Mouse (Mus musculus) kidney, postnatal 0 days (tissue): Measurements from ENCODE around the gene Zranb3. TPM values are rescaled to one million over a fixed set of nuclear protein-coding genes. Genes with fewer than 3 reads are reported as not detected.

Source experiments
- ATAC-seq: fragments of 200-750 bp; cut with Nextera tagmentation; replicated peaks from 2 replicates; pipeline ENCODE4 v1.8.0; 2017; ENCODE audit warnings: low read depth, moderate number of reproducible peaks, moderate TSS enrichment, moderate library complexity; ENCODE audit not compliant: low FRiP score
- DNase-seq: peaks from one replicate; pipeline ENCODE4 v3.0.0-alpha.2; 2016; ENCODE audit warnings: low spot score
- H3K27ac ChIP-seq: fragments of 300-500 bp; sonication (generic); 2 replicates; pipeline ENCODE4 v1.5.1; 2014; ENCODE audit warnings: mild to moderate bottlenecking
- H3K27me3 ChIP-seq: fragments of 300-500 bp; sonication (generic); 2 replicates; pipeline ENCODE4 v1.6.1; 2014; ENCODE audit warnings: low read length, mixed read lengths; ENCODE audit not compliant: insufficient read depth
- H3K36me3 ChIP-seq: fragments of 300-500 bp; sonication (generic); 2 replicates; pipeline ENCODE4 v1.6.1; 2014; ENCODE audit warnings: low read length, mixed read lengths; ENCODE audit not compliant: insufficient read depth
- H3K4me1 ChIP-seq: fragments of 300-500 bp; sonication (generic); replicated peaks from 2 replicates; pipeline ENCODE4 v1.6.1; 2014; ENCODE audit warnings: antibody characterized with exemption, low read length, mixed read lengths; ENCODE audit not compliant: insufficient read depth
- H3K4me2 ChIP-seq: fragments of 300-500 bp; sonication (generic); 2 replicates; pipeline ENCODE4 v1.6.1; 2014; ENCODE audit warnings: mild to moderate bottlenecking, low read length, moderate library complexity, mixed read lengths
- H3K4me3 ChIP-seq: fragments of 300-500 bp; sonication (generic); replicated peaks from 2 replicates; pipeline ENCODE4 v1.5.1; 2014; ENCODE audit warnings: low read depth, low read length
- H3K9ac ChIP-seq: fragments of 300-500 bp; sonication (generic); 2 replicates; pipeline ENCODE4 v1.6.1; 2014; ENCODE audit warnings: low read depth, low read length
- H3K9me3 ChIP-seq: fragments of 300-500 bp; sonication (generic); replicated peaks from 2 replicates; pipeline ENCODE4 v1.6.1; 2016; ENCODE audit warnings: low read length, inconsistent platforms, mixed read lengths
- CTCF ChIP-seq: IDR thresholded peaks from 2 replicates; pipeline ENCODE4 v1.5.1; 2016; ENCODE audit warnings: antibody characterized with exemption, low read depth, mild to moderate bottlenecking, moderate library complexity
- WGBS: fragments of 180-500 bp; shearing (Covaris S2); extraction: QIAGEN DNeasy Blood & Tissue Kit; methylation state at CpG from one replicate; pipeline ENCODE4 v1.1.7; 2014; 5-methylcytosine and 5-hydroxymethylcytosine counted together
- polyA plus RNA-seq: library from polyadenylated mRNA; unstranded; fragments of >200 nt; fragmentation: Nextera tagmentation; extraction: Ambion mirVana; gene quantifications from 2 replicates; pipeline ENCODE4 v1.2.1, GENCODE M21; 2015

The Zranb3 gene
- polyA plus RNA-seq, 1 experiment from 2014 or later, result 4.1 TPM

DNA sequence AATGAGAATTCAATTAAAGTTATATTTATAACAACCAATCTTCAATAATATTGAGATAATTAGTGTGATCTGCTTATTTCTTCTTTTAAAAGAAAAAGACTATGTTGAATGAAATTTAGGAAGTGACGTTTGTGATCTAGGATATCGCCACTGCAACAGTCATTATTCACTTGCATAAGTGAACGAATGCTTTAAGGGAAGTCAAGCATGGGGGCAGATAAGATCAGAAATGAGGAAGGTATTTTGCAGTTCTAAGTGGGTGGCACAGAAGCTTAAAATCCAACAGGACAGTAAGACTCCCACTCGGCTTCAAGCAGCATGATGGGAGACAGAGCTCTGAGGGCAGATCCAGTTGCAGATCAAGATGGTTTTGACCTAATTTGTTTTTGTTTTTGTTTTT, 58.7 kb downstream of the Zranb3 start:
- DNase-seq (no peak), ATAC-seq (no peak)
- Histone ChIP-seq H3K9ac (no peak overlapping the region), H3K27ac (no peak overlapping the region), H3K36me3 (no peaks in the 10 kb centered on the region), H3K4me3 (no peak overlapping the region), H3K9me3 (no peaks in the 10 kb centered on the region), H3K4me1 (no peaks in the 10 kb centered on the region), H3K4me2 (no peak overlapping the region), H3K27me3 (no peaks in the 10 kb centered on the region)
- no peak for TF ChIP-seq CTCF
- WGBS, result 86% methylated on average over 4 of the region's 4 CpGs

GRCm38 (mm10) chr1:128036296-128036695, 66.6 kb downstream of the Zranb3 start:
- Histone ChIP-seq H3K36me3 (no peaks in the 10 kb centered on the region), H3K4me1 (no peaks in the 10 kb centered on the region), H3K9me3 (no peaks in the 10 kb centered on the region), H3K4me3 (no peak overlapping the region), H3K27ac (no peak overlapping the region), H3K9ac (no peak overlapping the region), H3K4me2 (no peak overlapping the region), H3K27me3 (no peaks in the 10 kb centered on the region)
- 64% methylated on average over 6 of the region's 6 CpGs for WGBS
- ATAC-seq (no peak), DNase-seq (no peak)
- TF ChIP-seq CTCF, result no peak

- Histone ChIP-seq H3K4me3 (no peak overlapping the region), H3K4me1 (no peaks in the 10 kb centered on the region), H3K36me3 (0 out of 2 replicates have a peak, but pooled peaks cover 3% of the 10 kb centered on the region), H3K4me2 (no peak overlapping the region), H3K9ac (no peak overlapping the region), H3K9me3 (no peaks in the 10 kb centered on the region), H3K27me3 (no peaks in the 10 kb centered on the region), H3K27ac (no peak overlapping the region)
- ATAC-seq, result no peak
- TF ChIP-seq CTCF, result no peak
- no peak for DNase-seq
- 97% methylated on average over 1 of the region's 1 CpGs for WGBS
These were observed 70.7 kb downstream of the Zranb3 start for GRCm38 (mm10) chr1:128032123-128032522.

DNA sequence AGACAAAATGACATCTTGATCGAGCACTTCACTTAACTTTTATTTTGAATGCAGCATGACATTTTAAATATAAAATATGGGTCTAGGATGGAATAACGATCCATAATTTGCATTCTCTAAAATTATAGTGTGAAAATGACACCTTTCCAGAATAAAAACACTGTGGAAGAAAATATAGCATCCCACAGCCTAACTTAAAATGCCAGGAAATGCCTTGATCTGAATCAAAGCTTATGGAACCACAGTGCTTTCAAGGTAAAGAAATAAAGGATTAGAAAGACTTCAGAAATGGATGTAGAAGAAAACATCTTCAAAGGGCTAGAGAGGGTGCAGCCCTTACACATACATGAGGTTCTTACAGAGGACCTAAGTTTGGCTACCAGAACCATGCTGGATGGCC, 71.3 kb downstream of the Zranb3 start:
- H3K9ac ChIP-seq, result no peak overlapping the region
- ATAC-seq (no peak), DNase-seq (no peak)
- H3K27ac ChIP-seq, result no peak overlapping the region
- 91% methylated on average over 2 of the region's 2 CpGs for WGBS
- no peak overlapping the region for H3K4me3 ChIP-seq
- H3K4me2 ChIP-seq, result no peak overlapping the region
- H3K9me3 ChIP-seq, result no peaks in the 10 kb centered on the region
- H3K27me3 ChIP-seq, result no peaks in the 10 kb centered on the region
- no peak for TF ChIP-seq CTCF
- no peaks in the 10 kb centered on the region for H3K4me1 ChIP-seq
- 0 out of 2 replicates have a peak, but pooled peaks cover 3% of the 10 kb centered on the region for H3K36me3 ChIP-seq

DNA sequence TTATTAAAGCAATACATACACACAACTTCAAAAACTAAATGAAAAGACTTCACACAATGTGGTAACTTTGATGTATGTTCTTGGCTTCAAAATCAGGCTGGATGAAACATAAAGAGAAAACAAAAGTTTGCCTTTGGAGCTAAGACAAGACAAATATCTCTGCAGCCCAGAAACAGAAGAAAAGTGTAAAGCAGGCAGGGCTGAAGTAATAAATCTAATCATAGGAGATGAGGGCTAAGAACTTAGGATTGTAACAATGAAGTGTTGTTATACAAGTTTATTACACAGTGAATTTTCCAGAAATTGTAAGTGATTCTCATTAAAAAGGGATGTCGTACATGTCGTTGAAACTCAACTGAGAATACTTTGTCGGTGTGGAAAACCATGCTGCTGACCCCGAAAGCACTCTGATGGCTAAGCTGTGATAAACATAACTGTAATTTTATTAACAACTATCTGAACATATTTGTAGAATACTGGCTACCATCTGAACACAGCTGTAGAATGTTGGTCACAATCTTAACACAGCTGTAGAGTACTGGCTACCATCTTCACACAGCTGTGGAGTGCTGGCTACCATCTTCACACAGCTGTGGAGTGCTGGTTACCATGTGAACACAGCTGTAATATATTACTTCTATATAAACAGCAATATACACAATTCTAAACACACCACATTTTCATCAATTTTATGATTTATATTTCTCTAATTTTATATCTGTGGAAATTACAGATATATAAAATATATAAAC, 78.3 kb downstream of the Zranb3 start:
- ATAC-seq (no peak), DNase-seq (peak; percentile 69)
- Histone ChIP-seq H3K9ac (no peak overlapping the region), H3K36me3 (0 out of 2 replicates have a peak, but pooled peaks cover 3% of the 10 kb centered on the region), H3K4me2 (no peak overlapping the region), H3K27me3 (no peaks in the 10 kb centered on the region), H3K4me1 (no peaks in the 10 kb centered on the region), H3K4me3 (no peak overlapping the region), H3K9me3 (no peaks in the 10 kb centered on the region), H3K27ac (no peak overlapping the region)
- 65% methylated on average over 4 of the region's 4 CpGs for WGBS
- no peak for TF ChIP-seq CTCF

DNA sequence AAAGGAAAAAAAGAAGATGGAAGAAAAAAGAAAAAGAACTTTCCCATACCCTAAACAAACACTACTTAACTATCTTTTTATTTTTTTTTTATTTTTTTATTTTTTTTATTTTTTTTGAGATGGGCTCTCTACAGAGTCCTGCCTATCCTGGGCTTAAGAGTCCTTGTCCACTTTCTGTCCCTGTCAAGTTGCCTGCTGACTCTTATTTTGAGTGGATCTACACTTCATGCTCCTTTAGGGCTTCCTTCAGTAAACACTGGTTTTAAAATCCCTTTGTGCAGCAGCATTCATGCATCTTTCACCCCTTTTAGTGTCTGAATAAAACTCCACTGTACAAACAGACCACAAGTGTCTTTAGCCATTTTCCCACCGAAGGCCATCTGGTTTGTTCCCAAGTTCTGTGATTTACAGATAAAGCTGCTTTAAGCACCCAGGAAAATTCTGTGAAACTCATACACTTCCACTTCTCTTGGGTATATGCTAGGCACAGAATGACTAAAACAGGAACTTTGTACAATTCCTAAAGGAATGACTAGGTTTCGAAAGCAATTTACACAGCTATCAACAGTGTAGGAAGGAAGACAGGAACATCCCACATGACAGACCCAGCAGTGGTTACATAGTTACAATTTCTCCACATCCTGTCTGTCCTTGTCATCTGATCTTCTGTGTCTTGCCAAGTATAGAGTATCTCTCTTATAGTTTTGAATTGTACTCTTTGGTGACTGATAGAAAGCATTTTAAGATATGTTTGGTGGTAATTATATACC, 82.7 kb downstream of the Zranb3 start:
- no peak for TF ChIP-seq CTCF
- H3K4me3 ChIP-seq, result no peak overlapping the region
- H3K36me3 ChIP-seq, result no peaks in the 10 kb centered on the region
- 75% methylated on average over 2 of the region's 2 CpGs for WGBS
- no peak overlapping the region for H3K27ac ChIP-seq
- DNase-seq (peak; percentile 16), ATAC-seq (no peak)
- H3K9ac ChIP-seq, result no peak overlapping the region
- H3K27me3 ChIP-seq, result no peaks in the 10 kb centered on the region
- H3K9me3 ChIP-seq, result no peaks in the 10 kb centered on the region
- no peaks in the 10 kb centered on the region for H3K4me1 ChIP-seq
- no peak overlapping the region for H3K4me2 ChIP-seq
